Mouse (Mus musculus) embryonic facial prominence, embryonic 10.5 days (tissue): ENCODE measurements around the gene Grid1. TPM values are rescaled to one million over a fixed set of nuclear protein-coding genes. Genes with fewer than 3 reads are reported as not detected.
A peak's percentile ranks its signal among the peaks of the same experiment; 100 is the strongest.

Experiments used
- DNase-seq: peaks from one replicate; pipeline ENCODE4 v3.0.0-alpha.2; 2017; ENCODE audit warnings: low spot score
- H3K27ac ChIP-seq: fragments of 300-500 bp; sonication (generic); replicated peaks from 2 replicates; pipeline ENCODE4 v1.5.1; 2016; ENCODE audit warnings: mild to moderate bottlenecking
- H3K27me3 ChIP-seq: fragments of 300-500 bp; sonication (generic); replicated peaks from 2 replicates; pipeline ENCODE4 v1.6.1; 2016; ENCODE audit warnings: low read depth, mild to moderate bottlenecking; ENCODE audit not compliant: poor library complexity, severe bottlenecking
- H3K36me3 ChIP-seq: fragments of 300-500 bp; sonication (generic); replicated peaks from 2 replicates; pipeline ENCODE4 v1.6.1; 2016; ENCODE audit warnings: mild to moderate bottlenecking, moderate library complexity
- H3K4me1 ChIP-seq: fragments of 300-500 bp; sonication (generic); 2 replicates; pipeline ENCODE4 v1.6.1; 2016
- H3K4me3 ChIP-seq: fragments of 300-500 bp; sonication (generic); 2 replicates; pipeline ENCODE4 v1.5.1; 2016; ENCODE audit warnings: mild to moderate bottlenecking, moderate library complexity
- H3K9me3 ChIP-seq: fragments of 300-500 bp; sonication (generic); 2 replicates; pipeline ENCODE4 v1.6.1; 2016; ENCODE audit warnings: mild to moderate bottlenecking
- WGBS: fragments of 180-500 bp; shearing (Covaris S2); methylation state at CpG from one replicate; pipeline ENCODE4 v1.1.7; 2016; 5-methylcytosine and 5-hydroxymethylcytosine counted together
- polyA plus RNA-seq: library from polyadenylated mRNA; unstranded; fragments of >200 nt; fragmentation: Nextera tagmentation; extraction: Ambion mirVana; gene quantifications from 2 replicates; pipeline ENCODE4 v1.2.1, GENCODE M21; 2016

The Grid1 gene
- polyA plus RNA-seq, 1 experiment from 2014 or later, result 0.20 TPM

- 80% methylated on average over 7 of the region's 7 CpGs for WGBS
- H3K36me3 ChIP-seq, result no peaks in the 10 kb centered on the region
- no peaks in the 10 kb centered on the region for H3K9me3 ChIP-seq
- peak; percentile 11 for DNase-seq
- no peaks in the 10 kb centered on the region for H3K4me1 ChIP-seq
- H3K27me3 ChIP-seq, result no peaks in the 10 kb centered on the region
- no peak overlapping the region for H3K27ac ChIP-seq
- H3K4me3 ChIP-seq, result no peak overlapping the region
Measured at GRCm38 (mm10) chr14:35157069-35157655, 337.3 kb downstream of the Grid1 start.

- no peak for DNase-seq
- Histone ChIP-seq H3K4me3 (no peak overlapping the region), H3K9me3 (no peaks in the 10 kb centered on the region), H3K4me1 (no peaks in the 10 kb centered on the region), H3K27ac (no peak overlapping the region), H3K36me3 (no peaks in the 10 kb centered on the region), H3K27me3 (no peaks in the 10 kb centered on the region)
- WGBS, result 92% methylated on average over 2 of the region's 2 CpGs
Measured at GRCm38 (mm10) chr14:35159296-35159695, 339.4 kb downstream of the Grid1 start.

GRCm38 (mm10) chr14:35167451-35167850 lies 347.5 kb downstream of the Grid1 start:
- H3K9me3 ChIP-seq, result no peaks in the 10 kb centered on the region
- no peak for DNase-seq
- no peaks in the 10 kb centered on the region for H3K27me3 ChIP-seq
- no peak overlapping the region for H3K4me3 ChIP-seq
- H3K4me1 ChIP-seq, result no peaks in the 10 kb centered on the region
- H3K27ac ChIP-seq, result no peak overlapping the region
- whole genome bisulfite sequencing, result 74% methylated on average over 2 of the region's 2 CpGs
- no peaks in the 10 kb centered on the region for H3K36me3 ChIP-seq

GRCm38 (mm10) chr14:35173861-35174260 lies 354.0 kb downstream of the Grid1 start:
- no peaks in the 10 kb centered on the region for H3K36me3 ChIP-seq
- no peaks in the 10 kb centered on the region for H3K4me1 ChIP-seq
- no peaks in the 10 kb centered on the region for H3K27me3 ChIP-seq
- 84% methylated on average over 1 of the region's 1 CpGs for WGBS
- no peak for DNase-seq
- no peaks in the 10 kb centered on the region for H3K9me3 ChIP-seq
- H3K4me3 ChIP-seq, result no peak overlapping the region
- H3K27ac ChIP-seq, result no peak overlapping the region

GRCm38 (mm10) chr14:35176021-35176420 lies 356.1 kb downstream of the Grid1 start:
- no peaks in the 10 kb centered on the region for H3K4me1 ChIP-seq
- no peaks in the 10 kb centered on the region for H3K36me3 ChIP-seq
- no peaks in the 10 kb centered on the region for H3K27me3 ChIP-seq
- 89% methylated on average over 3 of the region's 3 CpGs for WGBS
- no peak overlapping the region for H3K27ac ChIP-seq
- no peak for DNase-seq
- no peak overlapping the region for H3K4me3 ChIP-seq
- H3K9me3 ChIP-seq, result no peaks in the 10 kb centered on the region

GRCm38 (mm10) chr14:35179076-35179475 lies 359.2 kb downstream of the Grid1 start:
- DNase-seq, result no peak
- no peak overlapping the region for H3K4me3 ChIP-seq
- no peaks in the 10 kb centered on the region for H3K9me3 ChIP-seq
- no peaks in the 10 kb centered on the region for H3K27me3 ChIP-seq
- H3K4me1 ChIP-seq, result no peaks in the 10 kb centered on the region
- no peak overlapping the region for H3K27ac ChIP-seq
- no peaks in the 10 kb centered on the region for H3K36me3 ChIP-seq

- H3K4me3 ChIP-seq, result no peak overlapping the region
- H3K27me3 ChIP-seq, result no peaks in the 10 kb centered on the region
- no peaks in the 10 kb centered on the region for H3K9me3 ChIP-seq
- no peak for DNase-seq
- no peak overlapping the region for H3K27ac ChIP-seq
- WGBS, result 83% methylated on average over 1 of the region's 1 CpGs
- no peaks in the 10 kb centered on the region for H3K36me3 ChIP-seq
- H3K4me1 ChIP-seq, result no peaks in the 10 kb centered on the region
Measured at GRCm38 (mm10) chr14:35185399-35185798, 365.5 kb downstream of the Grid1 start.

GRCm38 (mm10) chr14:35192256-35192655 lies 372.3 kb downstream of the Grid1 start:
- H3K27ac ChIP-seq, result no peak overlapping the region
- WGBS, result 92% methylated on average over 6 of the region's 6 CpGs
- no peaks in the 10 kb centered on the region for H3K27me3 ChIP-seq
- DNase-seq, result no peak
- H3K9me3 ChIP-seq, result no peaks in the 10 kb centered on the region
- H3K4me3 ChIP-seq, result no peak overlapping the region
- H3K4me1 ChIP-seq, result no peaks in the 10 kb centered on the region
- H3K36me3 ChIP-seq, result no peaks in the 10 kb centered on the region

GRCm38 (mm10) chr14:35197371-35197770 lies 377.5 kb downstream of the Grid1 start:
- WGBS, result 86% methylated on average over 3 of the region's 3 CpGs
- Histone ChIP-seq H3K27me3 (no peaks in the 10 kb centered on the region), H3K36me3 (no peaks in the 10 kb centered on the region), H3K27ac (no peak overlapping the region), H3K9me3 (no peaks in the 10 kb centered on the region), H3K4me3 (no peak overlapping the region), H3K4me1 (no peaks in the 10 kb centered on the region)
- no peak for DNase-seq

- no peak overlapping the region for H3K4me3 ChIP-seq
- H3K27me3 ChIP-seq, result no peaks in the 10 kb centered on the region
- H3K4me1 ChIP-seq, result no peaks in the 10 kb centered on the region
- 82% methylated on average over 4 of the region's 4 CpGs for WGBS
- H3K9me3 ChIP-seq, result no peaks in the 10 kb centered on the region
- no peak for DNase-seq
- no peaks in the 10 kb centered on the region for H3K36me3 ChIP-seq
- H3K27ac ChIP-seq, result no peak overlapping the region
Measured at GRCm38 (mm10) chr14:35198447-35198846, 378.5 kb downstream of the Grid1 start.

- no peaks in the 10 kb centered on the region for H3K36me3 ChIP-seq
- WGBS, result 88% methylated on average over 6 of the region's 6 CpGs
- no peaks in the 10 kb centered on the region for H3K27me3 ChIP-seq
- H3K4me3 ChIP-seq, result no peak overlapping the region
- H3K27ac ChIP-seq, result no peak overlapping the region
- H3K4me1 ChIP-seq, result no peaks in the 10 kb centered on the region
- no peaks in the 10 kb centered on the region for H3K9me3 ChIP-seq
- no peak for DNase-seq
Measured at GRCm38 (mm10) chr14:35198899-35199298, 379.0 kb downstream of the Grid1 start.

GRCm38 (mm10) chr14:35209444-35209843 lies 389.5 kb downstream of the Grid1 start:
- 69% methylated on average over 6 of the region's 6 CpGs for WGBS
- no peaks in the 10 kb centered on the region for H3K9me3 ChIP-seq
- DNase-seq, result no peak
- no peak overlapping the region for H3K27ac ChIP-seq
- no peaks in the 10 kb centered on the region for H3K27me3 ChIP-seq
- H3K4me1 ChIP-seq, result no peaks in the 10 kb centered on the region
- H3K4me3 ChIP-seq, result no peak overlapping the region
- H3K36me3 ChIP-seq, result no peaks in the 10 kb centered on the region

GRCm38 (mm10) chr14:35219021-35219420 lies 399.1 kb downstream of the Grid1 start:
- no peaks in the 10 kb centered on the region for H3K36me3 ChIP-seq
- no peaks in the 10 kb centered on the region for H3K4me1 ChIP-seq
- no peaks in the 10 kb centered on the region for H3K9me3 ChIP-seq
- H3K27ac ChIP-seq, result no peak overlapping the region
- WGBS, result 91% methylated on average over 4 of the region's 4 CpGs
- H3K27me3 ChIP-seq, result no peaks in the 10 kb centered on the region
- no peak for DNase-seq
- no peak overlapping the region for H3K4me3 ChIP-seq

GRCm38 (mm10) chr14:35222196-35222595 lies 402.3 kb downstream of the Grid1 start:
- DNase-seq, result no peak
- no peak overlapping the region for H3K27ac ChIP-seq
- H3K4me1 ChIP-seq, result no peaks in the 10 kb centered on the region
- H3K36me3 ChIP-seq, result no peaks in the 10 kb centered on the region
- no peaks in the 10 kb centered on the region for H3K9me3 ChIP-seq
- WGBS, result 83% methylated on average over 2 of the region's 2 CpGs
- no peak overlapping the region for H3K4me3 ChIP-seq
- H3K27me3 ChIP-seq, result no peaks in the 10 kb centered on the region
